Mouse (Mus musculus): ENCODE results near the gene Prkn. TPM values are rescaled to one million over a fixed set of nuclear protein-coding genes. Genes with fewer than 3 reads are reported as not detected.
A peak's percentile ranks its signal among the peaks of the same experiment; 100 is the strongest.

Prkn gene
- total RNA-seq, 2 experiments from 2014 or later, result 15.2 to 21.4 TPM

DNA sequence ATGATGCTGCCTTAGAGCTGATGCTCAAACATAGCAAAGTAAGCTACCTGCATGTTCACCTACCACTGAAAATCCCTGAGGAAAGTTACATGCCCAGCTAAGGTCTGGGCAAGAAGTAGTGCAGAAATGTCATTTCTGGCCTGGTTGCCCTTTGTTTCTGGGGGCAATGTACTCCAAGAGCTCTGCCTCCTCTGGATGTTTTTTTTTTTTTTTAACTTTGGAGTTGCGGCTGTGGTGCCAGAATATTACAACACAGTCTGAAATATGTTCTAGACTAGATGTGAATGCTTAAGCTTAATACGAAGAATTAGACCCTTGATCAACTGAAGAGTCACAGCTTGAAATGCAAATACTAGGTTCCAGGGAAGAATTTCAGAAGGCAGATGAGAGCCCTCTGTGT is 911.1 kb downstream of the Prkn start:
- DNase-seq (ENCODE audit: low spot score in 2 of 2), result no peak
- intact Hi-C loops (cut with DNase I), result no loop called here

GRCm38 (mm10) chr17:11752686-11753085 is 912.5 kb downstream of the Prkn start:
- no peak for DNase-seq (ENCODE audit: low spot score in 2 of 2)
- intact Hi-C loops (cut with DNase I), result loop anchor here (1.0 kb wide), 1 partner anchor 10 kb away; no protein-coding TSS in a partner anchor

DNA sequence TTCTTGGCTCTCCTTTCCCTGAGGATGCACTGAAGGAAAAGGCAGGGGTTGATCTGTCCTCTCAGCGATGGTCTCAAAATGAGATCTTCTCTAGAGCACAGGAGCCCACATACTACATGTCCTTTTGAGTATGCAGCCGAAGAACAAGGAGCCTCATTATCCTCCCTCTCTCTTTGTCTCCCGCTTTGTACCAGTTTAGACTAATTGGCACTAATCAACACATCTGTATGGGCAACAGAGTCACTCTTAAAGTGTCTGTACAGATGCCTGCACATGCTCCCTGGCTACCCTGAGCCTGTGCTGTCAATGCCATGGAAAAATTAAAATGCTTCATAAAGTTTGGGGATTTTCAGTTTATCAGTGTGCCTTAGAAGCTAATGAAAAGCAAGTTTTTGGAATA is 924.9 kb downstream of the Prkn start:
- no peak for DNase-seq (ENCODE audit: low spot score in 2 of 2)
- intact Hi-C loops (cut with DNase I), result no loop called here

DNA sequence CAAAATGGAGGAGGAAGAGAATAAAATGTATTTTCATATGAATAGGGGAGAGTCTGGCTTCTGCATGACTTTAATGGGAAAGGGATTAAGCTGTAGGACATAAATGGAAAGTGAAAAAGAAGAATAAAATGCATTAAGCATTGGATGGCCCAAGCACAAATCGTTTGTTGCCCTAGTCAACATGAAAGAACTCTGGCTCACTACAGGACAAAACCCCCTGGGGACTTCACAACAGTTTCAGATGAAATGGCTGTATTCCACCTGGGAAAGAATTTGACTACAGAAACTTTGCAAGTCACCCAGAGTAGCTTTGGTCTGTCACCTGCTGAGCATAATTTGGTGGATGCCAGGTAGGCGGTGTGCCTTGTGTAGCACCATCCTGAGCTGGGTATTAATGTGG is 925.4 kb downstream of the Prkn start:
- intact Hi-C loops (cut with DNase I), result no loop called here
- DNase-seq (ENCODE audit: low spot score in 2 of 2), result no peak

DNA sequence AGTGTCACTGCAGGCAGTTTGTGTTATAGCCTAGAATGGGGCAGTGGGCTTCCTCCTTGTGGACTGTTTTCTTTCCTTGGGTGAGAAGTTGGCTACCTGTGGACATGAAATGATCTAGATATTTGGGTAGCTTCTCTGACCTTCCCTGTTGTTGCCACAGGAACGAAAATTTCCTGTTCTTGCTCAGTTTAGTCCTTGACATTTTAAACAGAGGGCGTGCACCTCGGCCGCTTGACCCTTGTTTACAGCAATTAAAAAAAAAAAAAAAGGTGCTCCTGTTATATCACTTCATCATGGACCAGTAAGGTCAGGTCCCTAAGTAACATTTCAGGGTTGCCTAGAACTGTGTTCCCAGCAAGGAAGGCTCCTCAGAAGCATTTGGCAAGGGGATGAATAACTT is 927.1 kb downstream of the Prkn start:
- intact Hi-C loops (cut with DNase I), result no loop called here
- no peak for DNase-seq (ENCODE audit: low spot score in 2 of 2)

- DNase-seq (ENCODE audit: low spot score in 2 of 2), result peak in 1 of 2 experiments; percentile 9
- intact Hi-C loops (cut with DNase I), result no loop called here
These were observed 928.2 kb downstream of the Prkn start for GRCm38 (mm10) chr17:11768345-11768744.

DNA sequence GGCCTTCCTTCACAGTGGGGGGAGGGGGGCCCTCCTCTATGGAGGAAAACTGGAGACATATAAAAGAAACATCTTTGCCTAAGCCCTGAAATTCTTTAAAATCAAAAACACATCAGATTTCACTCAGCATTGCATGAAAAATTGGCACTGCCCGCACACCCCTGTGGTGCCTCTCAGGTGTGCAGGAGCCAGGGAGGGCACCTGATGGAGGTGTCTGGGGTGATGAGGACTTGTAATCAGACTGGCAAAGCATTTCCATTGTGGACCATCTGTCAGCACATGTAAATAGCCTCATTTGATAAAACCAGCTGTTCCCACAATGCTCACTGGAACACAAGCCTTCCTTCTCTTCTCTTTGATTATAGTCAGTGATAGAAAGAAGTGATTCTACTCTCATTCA is 928.8 kb downstream of the Prkn start:
- intact Hi-C loops (cut with DNase I), result no loop called here
- no peak for DNase-seq (ENCODE audit: low spot score in 2 of 2)

- intact Hi-C loops (cut with DNase I), result no loop called here
- no peak for DNase-seq (ENCODE audit: low spot score in 2 of 2)
These were observed 929.3 kb downstream of the Prkn start for GRCm38 (mm10) chr17:11769513-11769912.

- DNase-seq (ENCODE audit: low spot score in 2 of 2), result peak in 1 of 2 experiments; percentile 67
These were observed 939.4 kb downstream of the Prkn start for GRCm38 (mm10) chr17:11779547-11779946.

GRCm38 (mm10) chr17:11780005-11780404 is 939.8 kb downstream of the Prkn start:
- intact Hi-C loops (cut with DNase I), result loop anchor here (5.0 kb wide), 1 partner anchor 1453 kb away; no protein-coding TSS in a partner anchor
- no peak for DNase-seq (ENCODE audit: low spot score in 2 of 2)

More at GRCm38 (mm10) chr17:11779547-11779946, 939.4 kb downstream of the Prkn start:
- intact Hi-C loops (cut with DNase I), result no loop called here

DNA sequence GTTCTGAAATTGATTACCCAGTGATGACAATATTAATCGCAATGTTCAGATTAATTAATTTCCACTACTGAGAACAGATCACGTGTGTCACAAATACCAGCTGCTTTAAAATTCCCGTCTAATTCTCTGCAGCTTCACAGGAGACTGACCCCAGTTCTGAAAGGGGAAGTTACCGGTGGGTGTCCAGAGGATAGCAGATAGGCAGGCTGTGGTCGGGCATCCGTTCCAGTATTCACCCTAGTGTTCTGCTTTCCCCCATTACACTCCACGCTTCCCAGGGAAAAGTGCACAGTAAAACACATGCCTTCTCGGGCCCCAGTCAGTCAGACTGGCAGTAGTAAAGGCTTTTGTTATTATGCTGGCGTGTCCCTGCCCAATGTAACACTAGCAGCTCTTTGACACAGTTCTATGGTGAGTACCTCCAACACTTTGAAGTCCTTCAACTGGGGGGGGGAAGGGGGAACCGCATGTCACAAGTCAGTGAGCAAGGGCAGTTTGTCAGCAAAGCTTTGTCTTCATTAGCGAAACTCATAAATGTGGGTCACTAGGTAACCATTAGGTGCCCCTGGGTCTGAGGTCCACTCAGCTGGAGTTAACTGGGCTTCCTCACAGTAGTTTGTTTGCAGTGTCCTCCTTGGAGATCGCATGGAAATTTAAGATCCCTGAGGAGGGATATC is 940.8 kb downstream of the Prkn start:
- intact Hi-C loops (cut with DNase I), result loop anchor here (5.0 kb wide), 1 partner anchor 1454 kb away; no protein-coding TSS in a partner anchor
- no peak for DNase-seq (ENCODE audit: low spot score in 2 of 2)

DNA sequence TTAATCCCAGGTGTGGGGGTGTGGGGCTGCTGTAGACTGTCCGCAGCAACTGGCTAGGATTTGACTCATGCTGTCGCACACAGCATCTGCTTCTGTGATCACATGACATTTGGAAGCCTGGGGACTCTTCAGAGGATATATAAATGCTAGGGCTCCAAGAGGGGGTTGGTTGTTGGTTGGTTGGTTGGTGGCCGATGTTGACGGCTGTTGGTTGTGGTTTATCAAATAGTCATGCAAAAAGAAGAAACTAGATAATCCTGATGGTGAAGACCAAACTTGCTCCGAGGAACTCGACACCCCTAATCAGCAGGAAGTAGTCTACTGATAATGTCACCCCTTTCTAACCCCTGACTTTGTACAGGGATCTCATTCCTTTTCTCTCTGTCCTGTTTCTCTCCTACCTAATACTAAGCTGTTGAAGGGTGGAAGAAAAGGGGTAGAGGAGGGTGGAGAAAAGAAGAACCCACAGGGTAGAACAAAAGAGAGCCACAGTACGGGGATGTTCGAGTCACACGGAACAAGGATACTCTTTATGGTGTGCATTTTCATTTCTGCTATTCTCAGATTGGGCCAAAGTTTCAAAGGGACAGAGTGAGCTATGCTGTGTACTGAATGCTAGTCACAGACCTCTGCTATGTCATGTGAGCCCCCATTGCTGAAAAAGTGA is 948.2 kb downstream of the Prkn start:
- intact Hi-C loops (cut with DNase I), result no loop called here
- no peak for DNase-seq (ENCODE audit: low spot score in 2 of 2)

DNA sequence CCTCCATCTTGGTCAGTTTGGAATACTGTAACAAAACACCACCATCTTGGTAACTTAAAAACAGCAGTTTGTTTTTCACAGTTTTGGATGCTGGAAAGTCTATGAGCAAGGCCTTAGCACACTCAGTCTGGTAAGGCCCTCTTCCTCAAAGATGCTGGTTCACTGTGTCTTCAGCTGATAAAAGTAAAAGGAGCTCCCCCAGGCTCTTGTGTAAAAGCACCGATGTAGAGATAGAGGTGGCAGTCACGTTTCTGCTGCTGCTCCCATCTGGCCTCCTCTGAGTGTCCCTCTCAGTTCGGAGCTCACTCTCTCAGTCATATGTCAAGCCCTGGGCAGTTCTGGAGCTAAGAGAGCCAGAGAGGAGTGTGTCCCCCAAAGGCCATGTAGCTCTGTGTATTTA is 955.8 kb downstream of the Prkn start:
- DNase-seq (ENCODE audit: low spot score in 2 of 2), result no peak
- intact Hi-C loops (cut with DNase I), result no loop called here

- DNase-seq (ENCODE audit: low spot score in 2 of 2), result no peak
- intact Hi-C loops (cut with DNase I), result no loop called here
These were observed 961.0 kb downstream of the Prkn start for GRCm38 (mm10) chr17:11801226-11801625.

DNA sequence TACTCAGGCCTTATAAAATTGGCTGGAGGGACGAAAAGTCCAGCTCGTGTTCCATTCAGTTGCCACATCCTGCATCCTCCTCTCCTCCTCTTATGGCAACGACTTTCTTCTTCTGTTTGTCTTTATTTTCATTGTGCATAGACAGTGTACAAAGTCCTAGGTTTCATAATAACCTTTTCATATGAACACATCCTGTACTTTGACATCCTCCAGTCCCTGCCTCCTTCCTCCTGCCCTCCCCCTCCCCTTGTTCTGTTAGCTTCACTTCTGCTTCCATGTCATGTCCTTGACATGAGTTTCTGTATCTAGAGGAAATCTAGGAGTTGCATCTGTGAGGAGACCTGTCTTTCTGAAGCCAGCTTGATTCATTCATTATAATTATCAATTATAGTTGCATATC is 967.1 kb downstream of the Prkn start:
- intact Hi-C loops (cut with DNase I), result no loop called here
- no peak for DNase-seq (ENCODE audit: low spot score in 2 of 2)

- no peak for DNase-seq (ENCODE audit: low spot score in 2 of 2)
- intact Hi-C loops (cut with DNase I), result no loop called here
These were observed 977.7 kb downstream of the Prkn start for GRCm38 (mm10) chr17:11817886-11818285.

GRCm38 (mm10) chr17:11819506-11819905 is 979.3 kb downstream of the Prkn start:
- no peak for DNase-seq (ENCODE audit: low spot score in 2 of 2)
- intact Hi-C loops (cut with DNase I), result no loop called here

GRCm38 (mm10) chr17:11820757-11821156 is 980.6 kb downstream of the Prkn start:
- DNase-seq (ENCODE audit: low spot score in 2 of 2), result no peak

DNA sequence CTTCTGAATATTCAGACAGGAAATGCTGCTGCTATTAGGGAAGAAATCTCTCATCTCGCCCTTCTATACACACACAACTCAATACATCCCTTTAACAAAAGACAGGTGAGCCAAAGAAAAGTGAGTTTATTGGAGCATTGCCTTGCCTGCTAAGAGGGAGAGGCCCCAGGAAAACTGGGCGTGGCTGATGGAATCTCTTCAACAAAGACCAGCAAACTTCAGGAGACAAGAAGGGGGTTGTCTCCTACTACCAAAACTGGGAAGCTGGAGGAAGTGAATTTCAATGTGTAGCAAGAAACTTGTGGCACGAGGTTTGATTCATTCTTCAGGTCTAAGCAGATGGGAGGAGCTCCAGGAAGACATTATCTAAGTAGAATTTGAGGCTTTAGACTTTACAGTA is 989.3 kb downstream of the Prkn start:
- DNase-seq (ENCODE audit: low spot score in 2 of 2), result no peak
- intact Hi-C loops (cut with DNase I), result no loop called here

More at GRCm38 (mm10) chr17:11820757-11821156, 980.6 kb downstream of the Prkn start:
- intact Hi-C loops (cut with DNase I), result no loop called here

- DNase-seq (ENCODE audit: low spot score in 2 of 2), result no peak
- intact Hi-C loops (cut with DNase I), result no loop called here
These were observed 996.9 kb downstream of the Prkn start for GRCm38 (mm10) chr17:11837121-11837520.

- intact Hi-C loops (cut with DNase I), result no loop called here
These were observed 1004.3 kb downstream of the Prkn start for GRCm38 (mm10) chr17:11844436-11844835.

More at GRCm38 (mm10) chr17:11844436-11844835, 1004.3 kb downstream of the Prkn start:
- no peak for DNase-seq (ENCODE audit: low spot score in 2 of 2)
